Mouse (Mus musculus): ENCODE data around the gene Asxl1.

The Asxl1 gene

GRCm38 (mm10) chr2:153417841-153418240 is 72.2 kb downstream of the Asxl1 start:
- 96% methylated on average over 12 of the region's 12 CpGs for WGBS

- WGBS: 74% methylated on average over 1 of the region's 1 CpGs
Measured at GRCm38 (mm10) chr2:153418381-153418780, 72.8 kb downstream of the Asxl1 start.

- 53% methylated on average over 5 of the region's 5 CpGs for WGBS
Measured at GRCm38 (mm10) chr2:153422051-153422450, 76.4 kb downstream of the Asxl1 start.

- 59% methylated on average over 3 of the region's 3 CpGs for WGBS
Measured at GRCm38 (mm10) chr2:153423113-153423512, 77.5 kb downstream of the Asxl1 start.

- 75% methylated on average over 8 of the region's 8 CpGs for WGBS
Measured at GRCm38 (mm10) chr2:153424557-153424956, 78.9 kb downstream of the Asxl1 start.

GRCm38 (mm10) chr2:153425124-153425844 is 79.7 kb downstream of the Asxl1 start:
- WGBS: 87% methylated on average over 4 of the region's 4 CpGs

GRCm38 (mm10) chr2:153425998-153426670 is 80.5 kb downstream of the Asxl1 start:
- 55% methylated on average over 9 of the region's 9 CpGs for WGBS

- 46% methylated on average over 2 of the region's 2 CpGs for WGBS
Measured at GRCm38 (mm10) chr2:153426931-153427330, 81.3 kb downstream of the Asxl1 start.

GRCm38 (mm10) chr2:153428485-153428884 is 82.9 kb downstream of the Asxl1 start:
- WGBS: 24% methylated on average over 2 of the region's 2 CpGs

- WGBS: 90% methylated on average over 1 of the region's 1 CpGs
Measured at GRCm38 (mm10) chr2:153430571-153430970, 84.9 kb downstream of the Asxl1 start.

GRCm38 (mm10) chr2:153432492-153432891 is 86.9 kb downstream of the Asxl1 start:
- 51% methylated on average over 7 of the region's 7 CpGs for WGBS

- WGBS: 57% methylated on average over 3 of the region's 3 CpGs
Measured at GRCm38 (mm10) chr2:153433859-153434258, 88.2 kb downstream of the Asxl1 start.

- 58% methylated on average over 9 of the region's 9 CpGs for WGBS
Measured at GRCm38 (mm10) chr2:153434880-153435831, 89.5 kb downstream of the Asxl1 start.

GRCm38 (mm10) chr2:153436641-153437305 is 91.1 kb downstream of the Asxl1 start:
- WGBS: 56% methylated on average over 6 of the region's 6 CpGs

- 26% methylated on average over 2 of the region's 2 CpGs for WGBS
Measured at GRCm38 (mm10) chr2:153437306-153437659, 91.7 kb downstream of the Asxl1 start.

- WGBS: 73% methylated on average over 2 of the region's 2 CpGs
Measured at GRCm38 (mm10) chr2:153440755-153441154, 95.1 kb downstream of the Asxl1 start.

GRCm38 (mm10) chr2:153441228-153441627 is 95.6 kb downstream of the Asxl1 start:
- 53% methylated on average over 3 of the region's 3 CpGs for WGBS

- 42% methylated on average over 5 of the region's 5 CpGs for WGBS
Measured at GRCm38 (mm10) chr2:153442720-153443119, 97.1 kb downstream of the Asxl1 start.

GRCm38 (mm10) chr2:153443434-153444240 is 98.0 kb downstream of the Asxl1 start:
- WGBS: under 1% methylated on average over 58 of the region's 59 CpGs

- WGBS: under 1% methylated on average over 48 of the region's 64 CpGs
Measured at GRCm38 (mm10) chr2:153444254-153445136, 98.9 kb downstream of the Asxl1 start.

Measured in cerebral cortex, adult 2 months (tissue).